Mouse (Mus musculus) bone marrow macrophage, adult 2 months (primary cell): ENCODE measurements at regions not wholly inside any gene's neighbourhood (a gene's known extent, or its start where the extent isn't known, plus 50 kb on each side); places are given as distances from the start of the nearest gene placed in this dataset.

Experiments
- CTCF ChIP-seq: IDR thresholded peaks from 2 replicates; pipeline ENCODE4 v1.5.1; 2012; ENCODE audit warnings: low read depth, mild to moderate bottlenecking, low read length, moderate library complexity
- POLR2A ChIP-seq: IDR thresholded peaks from 2 replicates; pipeline ENCODE4 v1.6.1; 2012; ENCODE audit warnings: mild to moderate bottlenecking, low read depth, low read length, borderline replicate concordance

DNA sequence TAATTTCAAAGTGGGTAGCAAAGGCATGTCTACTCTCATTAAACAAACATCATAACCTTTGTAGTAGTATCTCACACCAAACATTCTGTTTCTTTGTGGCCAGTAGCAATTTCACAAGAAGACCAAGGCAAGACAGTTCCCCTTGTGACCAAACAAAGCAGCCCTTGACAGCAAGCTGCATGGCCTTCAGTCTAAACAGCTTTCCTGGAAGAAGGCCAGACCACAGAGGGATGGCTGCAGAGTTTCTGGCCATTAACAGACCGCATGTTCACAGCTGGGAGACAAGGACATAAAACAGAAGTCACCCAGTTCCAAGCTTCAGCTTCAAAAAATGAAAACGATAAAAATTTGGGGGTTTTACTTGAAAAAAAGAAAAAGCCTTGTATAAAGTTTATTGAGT is 1040.0 kb downstream of the Slc16a7 start:
- TF ChIP-seq CTCF: no peak
- TF ChIP-seq POLR2A: no peak
